Mouse (Mus musculus): Measurements from ENCODE around the gene Ehhadh. TPM values are rescaled to one million over a fixed set of nuclear protein-coding genes. Genes with fewer than 3 reads are reported as not detected.
A peak's percentile ranks its signal among the peaks of the same experiment; 100 is the strongest.

The Ehhadh gene
- polyA plus RNA-seq, 1 experiment from 2014 or later, result 36.4 TPM

DNA sequence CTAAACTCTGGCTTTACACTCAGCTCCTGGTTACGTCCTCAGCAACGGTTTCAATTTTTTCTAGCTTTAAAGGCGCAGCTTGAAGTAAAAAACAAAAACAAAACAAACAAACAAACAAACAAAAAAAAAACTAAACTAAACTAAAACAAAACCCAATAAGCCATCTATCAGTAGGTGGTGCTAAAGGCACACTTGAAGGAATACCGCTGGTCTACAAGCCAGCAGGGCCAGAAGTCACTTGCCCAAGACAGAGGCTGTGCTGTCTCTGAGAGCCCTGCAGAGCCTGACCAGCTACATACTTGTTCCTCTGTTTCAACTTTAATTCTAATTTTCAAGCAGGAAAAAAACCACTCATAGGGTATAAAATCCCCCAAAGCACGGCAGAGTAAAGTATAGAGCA is 17.9 kb downstream of the Ehhadh start:
- no peak overlapping the region for H3K27ac ChIP-seq (ENCODE audit: low read depth, low read length)
- peak; percentile 68 for TF ChIP-seq CTCF (IDR thresholded peaks at IDR 0.05; ENCODE audit: low read depth)
- H3K9me3 ChIP-seq (ENCODE audit: control insufficient read depth), result no peaks in the 10 kb centered on the region
- H3K4me1 ChIP-seq (replicated peaks; ENCODE audit: control insufficient read depth, insufficient read depth, low read length), result no peaks in the 10 kb centered on the region
- H3K36me3 ChIP-seq (ENCODE audit: control insufficient read depth, insufficient read depth), result peaks cover 28% of the 10 kb centered on the region
- no peak overlapping the region for H3K4me2 ChIP-seq (replicated peaks; ENCODE audit: low read depth)
- WGBS, result 86% methylated on average over 5 of the region's 5 CpGs
- ATAC-seq, result no peak
- H3K9ac ChIP-seq (ENCODE audit: low read depth, low read length), result no peak overlapping the region
- H3K4me3 ChIP-seq (ENCODE audit: low read depth, low read length), result no peak overlapping the region
- no peaks in the 10 kb centered on the region for H3K27me3 ChIP-seq (replicated peaks; ENCODE audit: control insufficient read depth, insufficient read depth, low read length)

DNA sequence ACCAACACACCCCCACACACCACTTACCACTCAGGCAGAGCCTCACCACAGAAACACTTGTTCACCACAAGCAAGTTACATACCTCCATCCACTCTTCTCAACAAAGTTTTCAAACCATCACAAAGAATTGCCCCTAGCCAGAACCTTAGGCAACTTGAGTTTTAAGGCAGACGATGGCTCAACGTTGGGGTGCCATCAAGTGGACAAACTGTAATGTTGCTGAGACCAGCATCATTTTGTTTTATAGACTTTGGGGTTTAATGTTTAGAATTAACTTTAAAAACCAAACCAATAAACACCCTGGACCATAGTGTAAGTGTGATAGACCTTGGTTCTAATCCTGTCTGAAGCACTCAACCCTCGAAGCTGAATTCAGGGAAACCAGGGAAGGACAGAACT is 19.4 kb downstream of the Ehhadh start:
- Histone ChIP-seq H3K4me1 (replicated peaks; ENCODE audit: control insufficient read depth, insufficient read depth, low read length) (no peaks in the 10 kb centered on the region), H3K9ac (ENCODE audit: low read depth, low read length) (no peak overlapping the region), H3K36me3 (ENCODE audit: control insufficient read depth, insufficient read depth) (peaks cover 28% of the 10 kb centered on the region), H3K4me2 (replicated peaks; ENCODE audit: low read depth) (no peak overlapping the region), H3K27me3 (replicated peaks; ENCODE audit: control insufficient read depth, insufficient read depth, low read length) (no peaks in the 10 kb centered on the region), H3K27ac (ENCODE audit: low read depth, low read length) (no peak overlapping the region), H3K4me3 (ENCODE audit: low read depth, low read length) (no peak overlapping the region), H3K9me3 (ENCODE audit: control insufficient read depth) (no peaks in the 10 kb centered on the region)
- 72% methylated on average over 3 of the region's 3 CpGs for WGBS
- no peak for ATAC-seq
- peak; percentile 42; the same call in 1 of the 2 replicates for TF ChIP-seq CTCF (IDR thresholded peaks at IDR 0.05; ENCODE audit: low read depth)

DNA sequence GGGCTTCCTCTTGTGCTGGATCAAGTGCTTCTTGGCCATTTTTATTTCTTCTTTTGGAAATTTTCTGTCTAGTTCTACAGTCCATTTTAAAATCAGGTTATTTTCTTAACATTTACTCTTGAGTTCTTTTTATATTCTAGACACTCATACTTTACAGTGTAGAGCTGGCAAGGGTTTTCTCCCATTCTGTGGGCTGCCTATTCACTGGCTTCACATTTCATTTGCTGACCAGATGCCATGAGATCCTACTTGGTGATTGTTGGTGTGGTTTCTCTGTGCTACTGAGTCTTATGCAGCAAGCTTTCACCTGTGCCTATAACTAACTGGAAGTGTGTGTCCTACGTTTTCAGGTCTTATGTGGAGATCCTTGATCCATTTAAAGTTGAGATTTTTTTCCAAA is 29.2 kb downstream of the Ehhadh start:
- no peak overlapping the region for H3K4me2 ChIP-seq (replicated peaks; ENCODE audit: low read depth)
- H3K27me3 ChIP-seq (replicated peaks; ENCODE audit: control insufficient read depth, insufficient read depth, low read length), result no peaks in the 10 kb centered on the region
- no peak overlapping the region for H3K4me3 ChIP-seq (ENCODE audit: low read depth, low read length)
- no peak for ATAC-seq
- no peak overlapping the region for H3K9ac ChIP-seq (ENCODE audit: low read depth, low read length)
- no peaks in the 10 kb centered on the region for H3K4me1 ChIP-seq (replicated peaks; ENCODE audit: control insufficient read depth, insufficient read depth, low read length)
- H3K9me3 ChIP-seq (ENCODE audit: control insufficient read depth), result no peaks in the 10 kb centered on the region
- no peak overlapping the region for H3K27ac ChIP-seq (ENCODE audit: low read depth, low read length)
- no peak for TF ChIP-seq CTCF (IDR thresholded peaks at IDR 0.05; ENCODE audit: low read depth)
- peaks cover 14% of the 10 kb centered on the region for H3K36me3 ChIP-seq (ENCODE audit: control insufficient read depth, insufficient read depth)
- 70% methylated on average over 1 of the region's 1 CpGs for WGBS

DNA sequence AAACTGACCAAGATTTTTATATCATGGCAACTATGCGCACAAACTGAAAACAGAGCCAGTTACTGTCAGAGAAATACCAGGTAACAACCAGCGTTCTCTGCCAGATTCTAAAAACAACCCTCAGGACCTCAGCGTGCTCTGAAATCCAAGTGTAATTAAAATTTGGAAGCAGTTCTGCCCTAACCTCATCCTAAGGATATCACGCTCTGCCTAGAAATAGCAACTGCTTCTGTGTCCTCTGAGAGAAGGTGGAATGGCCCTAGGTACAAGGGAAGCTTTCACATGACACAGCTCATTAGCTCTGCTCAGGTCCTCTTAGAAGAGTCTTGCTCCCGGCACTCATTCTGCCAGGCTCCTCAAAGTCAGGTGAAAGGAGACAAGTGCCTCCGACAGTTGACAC is 44.2 kb downstream of the Ehhadh start:
- Histone ChIP-seq H3K36me3 (ENCODE audit: control insufficient read depth, insufficient read depth) (no peaks in the 10 kb centered on the region), H3K27me3 (replicated peaks; ENCODE audit: control insufficient read depth, insufficient read depth, low read length) (no peaks in the 10 kb centered on the region), H3K4me2 (replicated peaks; ENCODE audit: low read depth) (no peak overlapping the region), H3K9me3 (ENCODE audit: control insufficient read depth) (no peaks in the 10 kb centered on the region), H3K4me1 (replicated peaks; ENCODE audit: control insufficient read depth, insufficient read depth, low read length) (no peaks in the 10 kb centered on the region), H3K9ac (ENCODE audit: low read depth, low read length) (no peak overlapping the region), H3K27ac (ENCODE audit: low read depth, low read length) (no peak overlapping the region), H3K4me3 (ENCODE audit: low read depth, low read length) (no peak overlapping the region)
- 92% methylated on average over 6 of the region's 6 CpGs for WGBS
- TF ChIP-seq CTCF (IDR thresholded peaks at IDR 0.05; ENCODE audit: low read depth), result no peak
- no peak for ATAC-seq

DNA sequence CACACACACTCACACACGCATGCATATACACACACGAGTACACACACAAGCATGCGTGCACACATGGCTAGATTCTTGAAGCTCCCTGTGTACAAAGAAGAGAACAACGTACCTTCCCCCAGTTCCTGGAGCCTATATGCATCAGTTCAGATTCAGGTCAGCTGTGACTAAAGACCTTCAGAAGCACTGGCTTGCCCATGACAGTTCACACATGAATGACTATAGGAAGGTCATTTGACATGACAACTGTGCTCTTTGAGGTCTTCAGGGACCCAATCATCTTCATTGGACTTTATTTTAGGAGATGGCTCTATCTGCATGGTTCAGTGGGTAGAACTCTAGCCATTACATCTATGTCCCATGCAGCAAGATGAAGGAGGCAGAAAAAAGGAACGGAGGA is 44.7 kb downstream of the Ehhadh start:
- Histone ChIP-seq H3K9me3 (ENCODE audit: control insufficient read depth) (no peaks in the 10 kb centered on the region), H3K27ac (ENCODE audit: low read depth, low read length) (no peak overlapping the region), H3K4me2 (replicated peaks; ENCODE audit: low read depth) (no peak overlapping the region), H3K4me1 (replicated peaks; ENCODE audit: control insufficient read depth, insufficient read depth, low read length) (no peaks in the 10 kb centered on the region), H3K27me3 (replicated peaks; ENCODE audit: control insufficient read depth, insufficient read depth, low read length) (no peaks in the 10 kb centered on the region), H3K4me3 (ENCODE audit: low read depth, low read length) (no peak overlapping the region), H3K9ac (ENCODE audit: low read depth, low read length) (no peak overlapping the region), H3K36me3 (ENCODE audit: control insufficient read depth, insufficient read depth) (no peaks in the 10 kb centered on the region)
- 94% methylated on average over 5 of the region's 5 CpGs for WGBS
- ATAC-seq, result no peak
- no peak for TF ChIP-seq CTCF (IDR thresholded peaks at IDR 0.05; ENCODE audit: low read depth)

DNA sequence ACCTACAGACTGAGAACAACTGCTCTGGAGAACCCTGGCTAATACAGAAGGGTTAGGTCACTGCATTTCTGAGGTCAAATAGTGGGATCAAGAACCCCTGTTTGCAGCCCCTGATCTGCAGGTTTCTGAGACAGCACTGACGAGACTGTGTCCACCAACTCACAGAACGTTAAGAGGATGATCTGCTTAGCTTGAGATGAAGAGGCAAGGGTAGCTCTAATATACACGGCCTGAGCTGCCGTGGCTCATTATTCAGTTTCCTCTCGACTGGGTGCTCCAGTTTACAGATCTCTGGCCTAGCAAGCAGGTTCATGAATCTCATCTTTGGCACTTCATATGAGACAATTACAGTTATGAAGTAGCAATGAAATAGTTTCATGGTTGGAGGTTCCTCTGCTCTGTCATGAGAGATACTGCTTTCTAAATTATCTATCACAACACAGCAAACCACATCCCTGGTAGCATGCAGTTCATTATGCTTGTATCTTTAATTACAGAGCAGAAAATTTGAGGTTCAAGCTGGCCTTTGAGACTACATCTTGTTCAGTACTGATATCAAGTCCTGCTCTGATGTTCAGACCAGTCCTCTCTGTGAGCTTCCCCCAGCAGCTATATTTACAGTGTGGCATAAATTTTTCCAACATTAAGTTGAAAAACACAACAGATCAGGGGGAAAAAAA is 45.3 kb downstream of the Ehhadh start:
- H3K36me3 ChIP-seq (ENCODE audit: control insufficient read depth, insufficient read depth), result no peaks in the 10 kb centered on the region
- TF ChIP-seq CTCF (IDR thresholded peaks at IDR 0.05; ENCODE audit: low read depth), result no peak
- no peaks in the 10 kb centered on the region for H3K9me3 ChIP-seq (ENCODE audit: control insufficient read depth)
- no peak overlapping the region for H3K4me2 ChIP-seq (replicated peaks; ENCODE audit: low read depth)
- WGBS, result 79% methylated on average over 5 of the region's 5 CpGs
- no peak overlapping the region for H3K27ac ChIP-seq (ENCODE audit: low read depth, low read length)
- ATAC-seq, result no peak
- no peaks in the 10 kb centered on the region for H3K27me3 ChIP-seq (replicated peaks; ENCODE audit: control insufficient read depth, insufficient read depth, low read length)
- no peak overlapping the region for H3K4me3 ChIP-seq (ENCODE audit: low read depth, low read length)
- H3K9ac ChIP-seq (ENCODE audit: low read depth, low read length), result no peak overlapping the region
- no peaks in the 10 kb centered on the region for H3K4me1 ChIP-seq (replicated peaks; ENCODE audit: control insufficient read depth, insufficient read depth, low read length)

DNA sequence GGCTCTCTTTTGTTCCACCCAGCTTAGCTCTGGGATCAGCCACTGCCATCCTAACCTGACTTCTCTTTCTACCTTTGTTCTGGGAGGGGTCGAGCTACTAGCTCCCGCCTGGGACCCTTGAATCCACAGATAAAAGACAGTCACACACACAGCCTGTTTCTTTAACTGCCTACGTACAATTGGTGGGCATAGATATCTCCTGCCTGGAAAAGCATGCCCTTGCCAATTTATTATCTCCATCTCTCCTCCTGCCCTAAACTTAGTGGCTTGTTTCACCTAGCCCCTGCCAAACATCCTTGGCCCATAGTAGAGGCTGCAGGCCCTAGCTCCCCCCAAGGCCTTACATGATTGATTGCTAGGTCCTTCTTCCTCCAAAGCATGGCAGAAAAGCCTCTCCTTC is 46.1 kb downstream of the Ehhadh start:
- no peak overlapping the region for H3K4me2 ChIP-seq (replicated peaks; ENCODE audit: low read depth)
- WGBS, result 78% methylated on average over 3 of the region's 3 CpGs
- no peak overlapping the region for H3K9ac ChIP-seq (ENCODE audit: low read depth, low read length)
- H3K27me3 ChIP-seq (replicated peaks; ENCODE audit: control insufficient read depth, insufficient read depth, low read length), result no peaks in the 10 kb centered on the region
- no peak overlapping the region for H3K4me3 ChIP-seq (ENCODE audit: low read depth, low read length)
- no peak for TF ChIP-seq CTCF (IDR thresholded peaks at IDR 0.05; ENCODE audit: low read depth)
- H3K4me1 ChIP-seq (replicated peaks; ENCODE audit: control insufficient read depth, insufficient read depth, low read length), result no peaks in the 10 kb centered on the region
- no peak overlapping the region for H3K27ac ChIP-seq (ENCODE audit: low read depth, low read length)
- no peaks in the 10 kb centered on the region for H3K36me3 ChIP-seq (ENCODE audit: control insufficient read depth, insufficient read depth)
- H3K9me3 ChIP-seq (ENCODE audit: control insufficient read depth), result no peaks in the 10 kb centered on the region
- ATAC-seq, result no peak

All from intestine, postnatal 0 days (tissue).